Mouse (Mus musculus): ENCODE data around the gene Tbc1d9. TPM values are rescaled to one million over a fixed set of nuclear protein-coding genes. Genes with fewer than 3 reads are reported as not detected.

Tbc1d9 gene
- total and polyA plus RNA-seq, 2 experiments from 2014 or later: 0.49 to 4.3 TPM

GRCm38 (mm10) chr8:83227336-83227735, 62.2 kb downstream of the Tbc1d9 start:
- ATAC-seq (ENCODE audit: insufficient read depth, low read depth) (no peak), DNase-seq (ENCODE audit: low spot score) (no peak)
- 74% methylated on average over 5 of the region's 5 CpGs for WGBS
- H3K36me3 ChIP-seq (replicated peaks; ENCODE audit: control insufficient read depth, insufficient read depth, low read length): no peaks in the 10 kb centered on the region
- no peak overlapping the region for H3K27ac ChIP-seq (ENCODE audit: low read depth)
- no peaks in the 10 kb centered on the region for H3K9me3 ChIP-seq (replicated peaks; ENCODE audit: control insufficient read depth, low read length)
- no peak overlapping the region for H3K4me2 ChIP-seq (ENCODE audit: low read depth, low read length)
- no peak overlapping the region for H3K4me3 ChIP-seq (ENCODE audit: low read depth, low read length)
- H3K27me3 ChIP-seq (ENCODE audit: control insufficient read depth, insufficient read depth, low read length): no peaks in the 10 kb centered on the region
- TF ChIP-seq EP300 (IDR thresholded peaks at IDR 0.05; ENCODE audit: low read depth) (no peak), CTCF (IDR thresholded peaks at IDR 0.05; ENCODE audit: low read depth) (no peak)
- H3K4me1 ChIP-seq (ENCODE audit: control insufficient read depth, insufficient read depth): no peaks in the 10 kb centered on the region
- H3K9ac ChIP-seq (replicated peaks; ENCODE audit: low read depth, low read length): no peak overlapping the region

DNA sequence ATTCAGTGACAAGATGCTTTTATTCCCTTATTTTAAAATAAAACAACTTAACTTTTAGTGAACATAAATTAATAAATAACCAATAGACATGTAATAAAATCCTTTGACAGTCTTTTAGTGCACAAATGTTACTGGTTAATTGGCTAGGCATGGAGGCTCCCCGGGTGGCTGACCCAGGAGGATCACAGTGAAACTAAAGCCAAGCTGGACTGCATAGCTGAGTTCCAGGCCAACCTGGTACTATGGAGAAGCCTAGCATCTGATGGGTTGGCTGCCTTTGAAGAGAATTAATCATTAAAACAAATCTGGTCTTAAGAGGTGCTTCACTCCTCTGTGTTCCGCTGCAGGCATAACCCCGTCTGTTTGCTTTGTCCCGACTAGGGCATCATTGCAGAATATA, 67.9 kb downstream of the Tbc1d9 start:
- H3K36me3 ChIP-seq (replicated peaks; ENCODE audit: control insufficient read depth, insufficient read depth, low read length): no peaks in the 10 kb centered on the region
- no peak overlapping the region for H3K27ac ChIP-seq (ENCODE audit: low read depth)
- H3K4me1 ChIP-seq (ENCODE audit: control insufficient read depth, insufficient read depth): no peaks in the 10 kb centered on the region
- ATAC-seq (ENCODE audit: insufficient read depth, low read depth) (no peak), DNase-seq (ENCODE audit: low spot score) (no peak)
- 88% methylated on average over 4 of the region's 4 CpGs for WGBS
- H3K4me3 ChIP-seq (ENCODE audit: low read depth, low read length): no peak overlapping the region
- H3K9ac ChIP-seq (replicated peaks; ENCODE audit: low read depth, low read length): no peak overlapping the region
- H3K27me3 ChIP-seq (ENCODE audit: control insufficient read depth, insufficient read depth, low read length): no peaks in the 10 kb centered on the region
- H3K4me2 ChIP-seq (ENCODE audit: low read depth, low read length): no peak overlapping the region
- no peak for TF ChIP-seq CTCF (IDR thresholded peaks at IDR 0.05; ENCODE audit: low read depth)
- H3K9me3 ChIP-seq (replicated peaks; ENCODE audit: control insufficient read depth, low read length): no peaks in the 10 kb centered on the region

- Histone ChIP-seq H3K9ac (replicated peaks; ENCODE audit: low read depth, low read length) (no peak overlapping the region), H3K4me3 (ENCODE audit: low read depth, low read length) (no peak overlapping the region), H3K36me3 (replicated peaks; ENCODE audit: control insufficient read depth, insufficient read depth, low read length) (no peaks in the 10 kb centered on the region), H3K27ac (ENCODE audit: low read depth) (no peak overlapping the region), H3K27me3 (ENCODE audit: control insufficient read depth, insufficient read depth, low read length) (no peaks in the 10 kb centered on the region), H3K9me3 (replicated peaks; ENCODE audit: control insufficient read depth, low read length) (no peaks in the 10 kb centered on the region), H3K4me2 (ENCODE audit: low read depth, low read length) (no peak overlapping the region), H3K4me1 (ENCODE audit: control insufficient read depth, insufficient read depth) (no peaks in the 10 kb centered on the region)
- DNase-seq (ENCODE audit: low spot score) (no peak), ATAC-seq (ENCODE audit: insufficient read depth, low read depth) (no peak)
- TF ChIP-seq EP300 (IDR thresholded peaks at IDR 0.05; ENCODE audit: low read depth) (no peak), CTCF (IDR thresholded peaks at IDR 0.05; ENCODE audit: low read depth) (no peak)
Observed at GRCm38 (mm10) chr8:83239341-83239740, 74.2 kb downstream of the Tbc1d9 start.

- H3K9me3 ChIP-seq (replicated peaks; ENCODE audit: control insufficient read depth, low read length): no peaks in the 10 kb centered on the region
- no peak overlapping the region for H3K4me2 ChIP-seq (ENCODE audit: low read depth, low read length)
- no peak overlapping the region for H3K4me3 ChIP-seq (ENCODE audit: low read depth, low read length)
- no peak overlapping the region for H3K27ac ChIP-seq (ENCODE audit: low read depth)
- ATAC-seq (ENCODE audit: insufficient read depth, low read depth) (no peak), DNase-seq (ENCODE audit: low spot score) (no peak)
- no peaks in the 10 kb centered on the region for H3K36me3 ChIP-seq (replicated peaks; ENCODE audit: control insufficient read depth, insufficient read depth, low read length)
- TF ChIP-seq CTCF (IDR thresholded peaks at IDR 0.05; ENCODE audit: low read depth) (no peak), EP300 (IDR thresholded peaks at IDR 0.05; ENCODE audit: low read depth) (no peak)
- no peak overlapping the region for H3K9ac ChIP-seq (replicated peaks; ENCODE audit: low read depth, low read length)
- H3K27me3 ChIP-seq (ENCODE audit: control insufficient read depth, insufficient read depth, low read length): no peaks in the 10 kb centered on the region
- 82% methylated on average over 7 of the region's 7 CpGs for WGBS
- H3K4me1 ChIP-seq (ENCODE audit: control insufficient read depth, insufficient read depth): no peaks in the 10 kb centered on the region
Observed at GRCm38 (mm10) chr8:83244151-83244550, 79.0 kb downstream of the Tbc1d9 start.

DNA sequence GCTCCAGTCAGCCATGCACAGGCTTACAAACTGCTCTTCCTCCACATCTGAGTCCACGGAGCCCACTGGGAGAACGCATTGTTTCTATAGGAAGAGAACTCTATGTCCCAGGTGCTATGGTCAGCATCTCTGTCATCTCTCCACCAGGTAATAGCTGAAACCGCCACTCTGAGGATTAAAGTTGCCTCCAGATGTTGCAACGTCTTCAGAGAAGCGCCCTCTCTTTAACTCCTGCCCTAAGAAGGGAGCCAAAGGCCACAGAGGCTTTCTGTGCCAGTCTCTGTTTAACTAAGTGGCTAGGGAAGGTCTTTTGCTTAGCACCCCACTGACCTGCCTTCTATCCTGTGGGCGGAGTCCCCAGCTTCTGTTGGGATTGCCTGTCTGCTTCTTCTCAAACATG, 85.7 kb downstream of the Tbc1d9 start:
- no peak overlapping the region for H3K4me2 ChIP-seq (ENCODE audit: low read depth, low read length)
- H3K36me3 ChIP-seq (replicated peaks; ENCODE audit: control insufficient read depth, insufficient read depth, low read length): no peaks in the 10 kb centered on the region
- 84% methylated on average over 6 of the region's 6 CpGs for whole genome bisulfite sequencing
- H3K4me3 ChIP-seq (ENCODE audit: low read depth, low read length): no peak overlapping the region
- no peak for DNase-seq (ENCODE audit: low spot score)
- no peak overlapping the region for H3K27ac ChIP-seq (ENCODE audit: low read depth)
- H3K4me1 ChIP-seq (ENCODE audit: control insufficient read depth, insufficient read depth): no peaks in the 10 kb centered on the region
- no peak for ATAC-seq (ENCODE audit: insufficient read depth, low read depth)
- H3K9ac ChIP-seq (replicated peaks; ENCODE audit: low read depth, low read length): no peak overlapping the region
- H3K27me3 ChIP-seq (ENCODE audit: control insufficient read depth, insufficient read depth, low read length): no peaks in the 10 kb centered on the region
- TF ChIP-seq CTCF (IDR thresholded peaks at IDR 0.05; ENCODE audit: low read depth) (no peak), EP300 (IDR thresholded peaks at IDR 0.05; ENCODE audit: low read depth) (no peak)
- no peaks in the 10 kb centered on the region for H3K9me3 ChIP-seq (replicated peaks; ENCODE audit: control insufficient read depth, low read length)

DNA sequence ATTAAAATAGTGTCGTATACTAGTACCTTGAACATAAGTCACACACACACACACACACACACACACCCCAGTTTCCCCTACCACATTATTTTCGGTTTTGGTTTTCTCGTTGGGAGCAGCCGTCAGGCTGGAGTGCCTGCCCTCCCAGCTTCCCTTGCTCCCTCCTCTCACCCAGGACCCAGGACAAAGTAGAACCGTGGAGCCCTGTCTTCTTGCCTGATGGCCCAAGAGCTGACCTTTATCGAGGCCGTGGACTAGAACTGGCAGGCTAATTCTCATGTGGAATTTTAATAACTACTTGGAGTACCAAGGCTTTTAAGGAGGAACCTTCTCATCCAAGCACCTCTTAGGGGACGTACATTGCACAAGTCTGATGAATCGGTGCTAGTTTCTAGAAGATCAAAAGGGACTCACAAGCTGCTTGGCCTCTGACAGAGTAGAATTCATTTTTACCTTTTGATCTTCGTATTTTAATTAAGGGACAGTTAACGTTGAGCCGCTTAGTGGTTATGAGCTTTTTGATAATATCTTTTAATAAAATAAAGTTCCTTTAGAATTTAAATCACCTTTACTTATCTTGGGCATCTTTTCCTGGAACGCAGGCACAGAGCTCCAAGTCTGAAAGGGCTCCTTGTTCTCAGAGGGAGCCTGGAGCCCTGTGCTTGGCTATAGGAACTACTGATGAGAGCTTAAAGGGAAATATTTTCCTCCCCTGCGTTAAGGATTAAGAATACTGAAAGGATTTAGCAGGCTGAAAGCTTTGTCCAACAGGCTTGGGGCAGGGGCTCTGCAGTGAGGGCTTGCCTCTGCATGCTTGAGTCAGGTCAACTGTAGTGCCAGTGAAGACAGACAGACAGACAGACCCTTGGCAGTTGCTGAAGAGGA, 86.5 kb downstream of the Tbc1d9 start:
- Histone ChIP-seq H3K27me3 (ENCODE audit: control insufficient read depth, insufficient read depth, low read length) (no peaks in the 10 kb centered on the region), H3K27ac (ENCODE audit: low read depth) (no peak overlapping the region), H3K36me3 (replicated peaks; ENCODE audit: control insufficient read depth, insufficient read depth, low read length) (no peaks in the 10 kb centered on the region), H3K9ac (replicated peaks; ENCODE audit: low read depth, low read length) (no peak overlapping the region), H3K9me3 (replicated peaks; ENCODE audit: control insufficient read depth, low read length) (no peaks in the 10 kb centered on the region), H3K4me3 (ENCODE audit: low read depth, low read length) (no peak overlapping the region), H3K4me1 (ENCODE audit: control insufficient read depth, insufficient read depth) (no peaks in the 10 kb centered on the region), H3K4me2 (ENCODE audit: low read depth, low read length) (no peak overlapping the region)
- DNase-seq (ENCODE audit: low spot score): no peak
- TF ChIP-seq EP300 (IDR thresholded peaks at IDR 0.05; ENCODE audit: low read depth) (no peak), CTCF (IDR thresholded peaks at IDR 0.05; ENCODE audit: low read depth) (no peak)
- 78% methylated on average over 14 of the region's 14 CpGs for WGBS
- no peak for ATAC-seq (ENCODE audit: insufficient read depth, low read depth)

All from heart, postnatal 0 days (tissue).